Mouse (Mus musculus) pancreas, adult 10 weeks (tissue): ENCODE data around the gene Cyp2f2. TPM values are rescaled to one million over a fixed set of nuclear protein-coding genes. Genes with fewer than 3 reads are reported as not detected.

Experiments used
- polyA plus RNA-seq: library from polyadenylated mRNA; stranded (reverse); fragments of 350-450 nt; fragmentation: Illumina TruSeq; extraction: RNeasy Lipid Tissue Mini Kit (QIAGEN cat#74804); gene quantifications from one replicate; pipeline ENCODE4 v1.2.3, GENCODE M21; 2015; ENCODE audit warnings: low read depth, low replicate concordance; ENCODE audit not compliant: insufficient read depth

The Cyp2f2 gene
- 1.2 TPM for polyA plus RNA-seq

GRCm38 (mm10) chr7:27119676-27120075 is at the start of gene Cyp2f2:
Gene Cyp2f2, plus strand, starts transcription at chr7:27119909.

GRCm38 (mm10) chr7:27153205-27153764 is 33.6 kb downstream of the Cyp2f2 start, which contains the start of gene Cyp2t4:
Gene Cyp2t4, plus strand, starts transcription at chr7:27153714.

GRCm38 (mm10) chr7:27166614-27167474 is 47.1 kb downstream of the Cyp2f2 start, which contains the start of gene Egln2:
Gene Egln2, minus strand, starts transcription at chr7:27166802.

GRCm38 (mm10) chr7:27178324-27179216 is 58.9 kb downstream of the Cyp2f2 start, which contains the start of gene Rab4b:
Gene Rab4b, minus strand, starts transcription at chr7:27178896.

DNA sequence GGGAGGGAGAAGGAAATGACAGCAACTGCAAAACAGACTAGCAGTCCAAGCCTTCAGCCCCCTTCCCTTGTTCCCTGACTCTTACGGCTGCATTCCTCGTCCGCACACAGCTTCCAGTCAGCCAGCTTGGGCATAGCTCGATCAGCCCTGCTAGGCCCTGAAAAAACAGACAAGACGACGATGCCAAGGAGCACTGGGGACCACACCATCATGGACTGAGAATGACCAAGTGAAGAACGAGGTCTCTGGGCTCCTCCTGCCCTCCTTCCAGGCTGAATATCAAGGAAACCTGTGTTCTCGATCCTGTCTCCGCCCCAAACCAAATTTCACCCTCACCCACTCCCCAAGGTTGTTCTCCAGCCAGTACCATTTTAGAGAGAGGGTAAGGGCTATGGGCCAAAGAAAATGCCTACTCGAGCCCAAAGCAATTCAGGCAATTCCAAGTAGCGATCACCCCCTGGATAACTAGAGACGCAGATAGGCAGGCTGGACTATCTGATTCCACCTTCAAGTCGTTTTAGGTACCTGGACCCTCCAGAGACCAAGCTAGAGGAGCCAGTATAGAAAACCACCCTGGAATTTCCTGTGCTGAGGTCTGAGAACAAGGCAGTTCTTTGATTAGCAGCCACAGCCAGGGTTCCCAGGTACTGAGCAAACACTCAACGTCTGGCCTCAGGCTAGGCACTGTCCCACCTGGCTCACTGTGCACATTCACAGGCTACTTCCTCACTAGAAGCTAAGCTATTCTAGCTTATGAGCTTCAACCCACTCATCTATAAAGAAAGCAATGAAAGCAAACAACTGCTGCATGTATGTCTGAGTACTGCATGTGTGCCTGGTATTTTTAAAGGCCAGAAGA is 61.4 kb downstream of the Cyp2f2 start, which contains the start of the genes Gm21983 and Mia:
TSS of gene Gm21983 (minus strand) at position 250 of the 859 bp plus-strand sequence.
TSS of gene Mia (minus strand) at position 321 of the 859 bp plus-strand sequence.

Other genes starting within 250 kb of the Cyp2f2 start
- not detected for gene Cyp2a22, start 180.5 kb upstream of the Cyp2f2 start, polyA plus RNA-seq
- gene Cyp2a12, start 90.8 kb upstream of the Cyp2f2 start, polyA plus RNA-seq: not detected
- gene Cyp2t4, start 33.8 kb downstream of the Cyp2f2 start, polyA plus RNA-seq: not detected
- 21.7 TPM for gene Egln2, start 46.9 kb downstream of the Cyp2f2 start, polyA plus RNA-seq
- 15.1 TPM for gene Rab4b, start 59.0 kb downstream of the Cyp2f2 start, polyA plus RNA-seq
- gene Gm21983, start 61.2 kb downstream of the Cyp2f2 start, polyA plus RNA-seq: not detected
- not detected for gene Mia, start 61.2 kb downstream of the Cyp2f2 start, polyA plus RNA-seq
- 4.9 TPM for gene BC024978, start 75.9 kb downstream of the Cyp2f2 start, polyA plus RNA-seq
- gene Snrpa, start 76.4 kb downstream of the Cyp2f2 start, polyA plus RNA-seq: 27.5 TPM
- gene Itpkc, start 108.8 kb downstream of the Cyp2f2 start, polyA plus RNA-seq: 2.8 TPM
- gene Coq8b, start 113.1 kb downstream of the Cyp2f2 start, polyA plus RNA-seq: 10.6 TPM
- gene Numbl, start 138.5 kb downstream of the Cyp2f2 start, polyA plus RNA-seq: 4.9 TPM
- 121 TPM for gene Ltbp4, start 217.8 kb downstream of the Cyp2f2 start, polyA plus RNA-seq
- 11.7 TPM for gene Shkbp1, start 236.1 kb downstream of the Cyp2f2 start, polyA plus RNA-seq
- not detected for gene Gm20479, start 237.5 kb downstream of the Cyp2f2 start, polyA plus RNA-seq